Mouse (Mus musculus) c-Kit-positive CD71-positive TER-119-positive erythroid progenitor cells, embryonic 14.5 days (primary cell): ENCODE measurements around the gene Arsk.
A peak's percentile ranks its signal among the peaks of the same experiment; 100 is the strongest.

ENCODE experiments used
- DNase-seq: peaks from one replicate; pipeline ENCODE4 v3.0.0-alpha.2; 2013; ENCODE audit warnings: low spot score

Arsk gene

DNA sequence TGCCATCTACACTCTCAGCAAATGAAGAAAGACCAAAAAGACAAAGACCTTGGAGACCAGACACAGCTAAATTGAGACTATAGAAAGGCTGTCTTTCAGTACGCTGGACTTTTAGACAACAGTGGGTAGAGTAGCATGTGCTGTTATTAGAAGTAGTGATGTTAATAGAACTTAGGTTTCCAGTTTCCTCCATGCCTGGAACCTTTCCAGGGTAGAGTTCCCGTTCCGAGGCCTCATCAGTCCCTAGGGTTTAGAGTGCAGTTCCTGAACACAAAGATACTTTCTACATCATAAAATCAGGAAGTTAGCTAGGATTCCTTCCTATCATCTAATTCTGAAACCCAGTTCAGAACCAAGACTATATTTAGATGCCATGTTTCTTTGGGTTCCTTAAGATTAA lies 73.9 kb downstream of the Arsk start:
- DNase-seq: no peak

DNA sequence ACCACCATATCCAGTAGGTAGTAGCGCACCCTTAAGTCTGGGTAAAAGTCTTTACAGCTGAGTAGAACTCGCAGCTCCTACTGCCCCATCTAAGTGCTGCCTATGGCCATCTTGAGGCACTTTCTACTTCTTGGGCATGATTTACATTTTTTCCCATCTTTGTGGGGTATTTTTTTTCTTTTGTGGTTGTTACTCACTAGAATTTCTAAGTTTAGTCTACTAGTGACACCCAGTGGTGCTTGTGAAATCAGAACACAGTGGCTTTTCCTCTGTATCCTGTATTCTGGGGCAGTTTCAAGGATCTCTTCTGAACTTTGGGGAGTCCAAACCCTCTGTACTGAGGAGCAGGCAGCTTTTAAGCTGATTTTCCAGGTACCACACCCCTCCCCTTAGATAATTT lies 76.7 kb downstream of the Arsk start:
- no peak for DNase-seq

DNA sequence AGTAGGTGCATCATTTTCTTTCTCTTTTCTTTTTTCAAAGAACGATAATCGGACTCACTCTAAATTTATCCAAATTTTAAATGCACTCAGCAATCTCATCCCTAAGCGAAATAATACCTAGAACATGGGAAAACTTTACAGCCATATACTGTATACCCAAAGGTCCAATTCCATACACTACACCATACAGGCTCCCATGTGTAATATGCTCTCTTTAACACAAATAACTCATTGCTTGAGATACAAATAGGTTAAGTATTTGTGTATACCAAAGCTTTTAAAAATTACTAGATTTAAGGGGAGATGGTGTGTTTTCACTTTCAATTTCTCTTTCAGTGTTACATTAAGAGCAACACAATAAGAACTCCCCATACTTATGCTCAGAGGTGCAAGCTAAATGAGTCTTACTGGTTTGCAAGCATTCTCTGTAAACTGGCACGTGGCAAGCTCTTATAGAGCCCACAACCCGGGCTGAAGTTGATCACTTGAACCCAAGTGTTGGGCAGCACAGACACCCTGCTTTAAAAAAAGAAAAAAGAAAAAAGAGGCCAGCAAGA lies 79.5 kb downstream of the Arsk start:
- DNase-seq: no peak

DNA sequence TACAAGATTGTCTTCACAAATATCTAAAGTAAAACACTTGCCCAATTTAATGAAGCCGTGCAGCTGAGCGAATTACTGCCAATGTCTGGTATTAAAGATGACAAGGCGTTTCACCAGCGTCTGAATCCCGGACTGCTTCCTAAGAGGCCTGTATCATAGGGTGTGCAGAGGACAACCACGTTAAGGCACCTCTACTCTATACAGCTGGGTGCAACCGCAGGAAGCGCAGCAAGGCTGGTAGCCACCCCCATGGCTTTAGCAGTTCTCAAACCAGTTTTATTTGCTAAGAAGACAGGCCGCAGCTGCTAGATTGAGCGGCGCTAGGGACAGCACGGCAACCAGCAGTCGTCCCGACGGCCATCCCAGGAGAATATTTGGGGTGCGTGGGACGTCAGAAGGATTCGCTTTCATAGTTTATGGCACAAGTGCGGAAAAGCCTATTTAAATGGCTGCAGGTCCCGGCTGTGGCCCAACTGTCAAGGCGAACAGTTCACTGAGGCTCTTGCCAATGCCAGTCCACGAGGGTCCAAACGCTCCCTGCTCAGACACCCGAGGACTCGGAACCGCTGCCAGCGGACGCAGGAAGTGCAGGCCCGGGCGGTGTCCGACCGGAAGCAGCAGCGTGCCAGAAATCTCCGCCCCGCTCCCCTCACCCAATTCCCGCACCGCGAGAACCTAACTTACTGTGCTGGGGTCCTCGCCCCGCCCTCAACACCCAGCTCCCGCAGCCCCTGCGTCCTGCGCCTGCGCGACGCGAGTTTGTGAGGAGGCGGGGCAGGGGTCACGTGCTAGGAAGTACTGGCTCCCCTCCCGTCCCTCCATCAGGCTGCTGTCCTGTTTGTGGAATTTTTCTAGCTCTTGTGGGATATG lies 80.3 kb downstream of the Arsk start, which contains the start of gene Rfesd:
Gene Rfesd (minus strand): TSS at position 746 of the 870 bp plus-strand sequence.
- peak; percentile 95 for DNase-seq

DNA sequence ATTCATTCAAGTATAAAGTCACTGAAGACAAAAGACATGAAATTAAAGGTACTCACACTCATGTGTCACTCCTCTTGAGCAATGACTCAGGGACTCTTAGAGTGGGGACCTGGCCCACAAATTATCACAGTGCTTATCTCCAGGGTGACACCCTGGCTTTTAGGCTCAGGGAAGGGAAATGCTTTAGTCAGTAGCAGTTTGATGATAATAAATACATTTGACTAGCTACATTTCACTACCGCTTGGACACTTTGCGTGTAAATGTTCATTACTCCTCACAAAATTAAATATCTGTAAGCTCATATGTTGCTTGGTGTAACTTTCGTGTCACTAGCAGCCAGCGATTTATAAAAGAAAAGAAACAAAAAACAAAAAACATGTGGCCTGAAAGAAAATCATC lies 81.0 kb downstream of the Arsk start:
- DNase-seq: peak; percentile 82

DNA sequence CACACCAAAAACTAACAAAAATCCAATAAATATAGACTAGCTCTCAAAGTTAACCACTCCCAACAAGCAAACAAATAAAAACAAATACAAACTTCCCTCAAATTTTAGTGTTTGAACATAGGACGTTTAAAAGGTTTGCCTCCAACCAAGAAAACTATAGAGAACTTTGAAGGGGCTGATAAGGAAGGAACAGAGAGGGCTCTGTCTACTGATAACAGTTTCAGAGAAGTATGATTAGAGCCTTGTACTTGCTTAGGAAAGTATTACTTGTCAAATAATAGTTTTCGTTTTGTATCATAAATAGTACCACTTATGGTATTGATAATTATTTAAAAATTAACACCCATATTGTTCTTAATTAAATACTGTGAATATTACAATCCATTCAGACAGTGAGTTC lies 83.9 kb downstream of the Arsk start:
- DNase-seq: peak; percentile 55
